ENCODE assay signal across 8 mouse cellular contexts in genomic region chr2:36104956-36105741, GRCm38 (mm10). TPM values are rescaled to one million over a fixed set of nuclear protein-coding genes. Genes with fewer than 3 reads are reported as not detected.
A peak's percentile ranks its signal among the peaks of the same experiment; 100 is the strongest.
DNase-seq lines count a peak whose midpoint lies in the region; ATAC-seq lines count a peak whose summit lies in the region.

Lhx6 (minus strand) TSS chr2:36105408.

- peak within 1 kb of the TSS; percentile 59 for H3K9ac ChIP-seq in forebrain, embryonic 12.5 days
- peak within 1 kb of the TSS; percentile 32; the same call in 1 of the 2 replicates for H3K9ac ChIP-seq in intestine, embryonic 15.5 days

- peak within 1 kb of the TSS; percentile 46 for H3K4me3 ChIP-seq in forebrain, embryonic 12.5 days (replicated peaks)
- peak within 1 kb of the TSS; percentile 43 for H3K4me3 ChIP-seq in intestine, embryonic 15.5 days (replicated peaks)

- H3K27ac ChIP-seq in forebrain, embryonic 12.5 days: peak within 1 kb of the TSS; percentile 87
- no peak within 1 kb of the TSS for H3K27ac ChIP-seq in intestine, embryonic 15.5 days

- under 1% methylated on average over 44 of the region's 58 CpGs for WGBS in forebrain, embryonic 12.5 days
- WGBS in intestine, embryonic 15.5 days: 1% methylated on average over 58 of the region's 58 CpGs

- H3K4me1 ChIP-seq in forebrain, embryonic 12.5 days: peaks cover 37% of the 10 kb centered on the region
- peaks cover 28% of the 10 kb centered on the region for H3K4me1 ChIP-seq in intestine, embryonic 15.5 days (replicated peaks)

- no peaks in the 10 kb centered on the region for H3K9me3 ChIP-seq in forebrain, embryonic 12.5 days
- no peaks in the 10 kb centered on the region for H3K9me3 ChIP-seq in intestine, embryonic 15.5 days

- H3K4me2 ChIP-seq in forebrain, embryonic 12.5 days: peak within 1 kb of the TSS; percentile 67
- peak within 1 kb of the TSS; percentile 82 for H3K4me2 ChIP-seq in intestine, embryonic 15.5 days (replicated peaks)

- H3K27me3 ChIP-seq in forebrain, embryonic 12.5 days: peaks cover 100% of the 10 kb centered on the region
- H3K27me3 ChIP-seq in intestine, embryonic 15.5 days (replicated peaks): peaks cover 86% of the 10 kb centered on the region

- DNase-seq in adrenal gland, adult 2 months: peak; percentile 54
- DNase-seq in adrenal gland, postnatal 4 days (ENCODE audit: low spot score in 2 of 2): no peak
- DNase-seq in 416B (ENCODE audit: low read depth): peak; percentile 74
- DNase-seq in lung, postnatal 4 days: peak; percentile 25 to 48
- DNase-seq in thymus, postnatal 0 days (ENCODE audit: low spot score): no peak
- DNase-seq in right cerebral cortex, postnatal 10 days (ENCODE audit: low spot score in 2 of 2): no peak

- peak; percentile 55 for ATAC-seq in forebrain, embryonic 12.5 days (ENCODE audit: low FRiP score)
- ATAC-seq in intestine, embryonic 15.5 days: peak; percentile 48; the same call in 1 of the 2 replicates

- H3K36me3 ChIP-seq in forebrain, embryonic 12.5 days (replicated peaks): no peaks in the 10 kb centered on the region
- no peaks in the 10 kb centered on the region for H3K36me3 ChIP-seq in intestine, embryonic 15.5 days

RNA-seq across cellular contexts. Expression of gene Lhx6, which starts in this region (rescaled TPM):
- 1 to 10 TPM; 2.0 to 2.3 TPM for total RNA-seq in adrenal gland, adult 2 months (2021)
- 3.4 and 5.2 TPM in 2 replicates for polyA plus RNA-seq in adrenal gland, adult 2 months (2012; rRNA removed)
- 1 to 10 TPM; 4.6 to 5.9 TPM for total RNA-seq in adrenal gland, postnatal 4 days (2021)
- 21.9 and 34.2 TPM in 2 replicates for polyA plus RNA-seq in forebrain, embryonic 12.5 days (2016; fragmentation: Nextera tagmentation; extraction: Ambion mirVana)
- polyA plus RNA-seq in intestine, embryonic 15.5 days (2015; fragmentation: Nextera tagmentation; extraction: Ambion mirVana): 1.6 and 2.0 TPM in 2 replicates
- polyA plus RNA-seq in thymus, postnatal 0 days (2015; fragmentation: Nextera tagmentation; extraction: Ambion mirVana): 0.27 and 0.64 TPM in 2 replicates

Comparison
In these comparisons a context has a peak if more than half of its experiments do, and no peak if none do; other contexts are left out.
1. DNase-seq: peak in adrenal gland, adult 2 months (single experiment), 416B (single experiment) and lung, postnatal 4 days (2 of 2); none in adrenal gland, postnatal 4 days (0 of 2), thymus, postnatal 0 days (single experiment) and right cerebral cortex, postnatal 10 days (0 of 2).